Mouse (Mus musculus) T-helper 17 cell (primary cell): Measurements from ENCODE around the gene Bax.

Experiments used
- in situ Hi-C, 2 experiments: fragments of 300-600 bp; cut with MboI, MseI; formaldehyde crosslinking; loops; 1 replicate in 1 of 2; 2 replicates in 1 of 2; pipeline ENCODE4 v1.15.1; 2025; ENCODE audit warnings: high pct_unique_total_duplicates in 2 of 2

The Bax gene

GRCm38 (mm10) chr7:45456721-45457203 lies 9.9 kb downstream of the Bax start:
- in situ Hi-C loops = no loop called here

- in situ Hi-C loops = no loop called here
Measured at GRCm38 (mm10) chr7:45455932-45456696, 10.6 kb downstream of the Bax start.

DNA sequence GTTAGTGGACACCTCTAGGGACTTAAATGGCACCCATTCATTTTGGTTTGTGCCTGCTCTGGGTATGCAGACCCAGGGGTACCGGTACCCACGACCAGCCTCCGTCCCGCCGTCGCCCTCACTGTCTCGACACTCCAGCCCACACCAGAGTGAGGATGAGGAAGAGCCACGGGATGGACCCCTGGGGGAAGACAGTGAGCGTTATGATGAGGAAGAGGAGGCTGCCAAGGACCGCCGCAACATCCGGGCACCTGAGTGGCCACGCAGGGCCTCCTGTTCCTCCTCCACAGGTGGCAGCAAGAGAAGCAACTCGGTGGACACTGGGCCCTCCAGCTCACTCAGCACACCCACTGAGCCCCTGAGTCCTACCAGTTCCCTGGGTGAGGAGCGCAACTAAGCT lies 11.7 kb downstream of the Bax start:
- in situ Hi-C loops = no loop called here

DNA sequence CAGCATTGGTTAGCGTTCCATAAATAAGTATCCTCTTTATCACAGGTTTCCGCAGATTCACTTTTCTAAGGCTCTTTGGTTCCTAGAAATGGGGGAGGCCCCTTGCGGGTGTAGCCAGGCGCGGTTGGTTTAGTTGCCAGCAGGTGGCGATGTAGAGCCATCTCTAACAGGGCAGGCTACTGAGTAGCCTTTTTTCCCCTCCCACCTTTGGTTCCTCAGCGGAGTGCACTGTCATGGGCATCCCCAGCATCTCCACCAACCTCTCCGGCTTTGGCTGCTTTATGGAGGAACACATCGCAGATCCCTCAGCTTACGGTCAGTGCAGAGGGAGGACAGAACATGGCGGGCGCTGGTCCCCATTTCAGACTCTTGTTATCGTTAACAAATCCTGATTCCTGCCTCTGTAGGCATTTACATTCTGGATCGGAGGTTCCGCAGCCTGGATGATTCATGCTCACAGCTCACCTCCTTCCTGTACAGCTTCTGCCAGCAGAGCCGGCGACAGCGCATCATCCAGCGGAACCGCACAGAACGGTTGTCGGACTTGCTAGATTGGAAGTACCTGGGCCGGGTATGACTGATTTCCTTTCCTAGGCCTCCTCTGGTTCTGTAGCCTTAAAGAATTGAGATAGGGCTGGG lies 15.2 kb downstream of the Bax start:
- in situ Hi-C loops = no loop called here

- in situ Hi-C loops = no loop called here
Measured at GRCm38 (mm10) chr7:45449974-45450373, 16.7 kb downstream of the Bax start.

- in situ Hi-C loops = no loop called here
Measured at GRCm38 (mm10) chr7:45447325-45447990, 19.2 kb downstream of the Bax start.

DNA sequence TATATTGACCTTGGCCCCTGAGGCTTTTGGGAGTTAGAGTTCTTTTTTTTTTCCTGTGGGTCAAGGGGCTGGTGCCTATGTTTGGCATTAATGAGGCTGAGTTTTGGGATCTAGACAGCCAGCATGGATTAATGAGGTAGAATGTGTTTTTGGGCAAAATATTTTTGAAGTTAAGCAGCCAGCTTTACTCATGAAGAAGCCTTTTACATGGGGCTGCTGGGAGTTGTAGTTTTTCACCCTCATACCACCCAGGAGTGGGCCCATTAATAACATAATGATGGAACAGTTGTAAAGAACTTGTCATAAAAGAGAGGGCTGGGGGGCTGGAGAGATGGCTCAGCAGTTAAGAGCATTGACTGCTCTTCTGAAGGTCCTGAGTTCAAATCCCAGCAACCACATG lies 20.1 kb downstream of the Bax start:
- in situ Hi-C loops = no loop called here

- in situ Hi-C loops = no loop called here
Measured at GRCm38 (mm10) chr7:45443526-45444420, 22.9 kb downstream of the Bax start.

- in situ Hi-C loops = no loop called here
Measured at GRCm38 (mm10) chr7:45437521-45438276, 29.0 kb downstream of the Bax start, which contains the start of gene Ruvbl2. Ruvbl2 (minus strand) TSS chr7:45438096.

DNA sequence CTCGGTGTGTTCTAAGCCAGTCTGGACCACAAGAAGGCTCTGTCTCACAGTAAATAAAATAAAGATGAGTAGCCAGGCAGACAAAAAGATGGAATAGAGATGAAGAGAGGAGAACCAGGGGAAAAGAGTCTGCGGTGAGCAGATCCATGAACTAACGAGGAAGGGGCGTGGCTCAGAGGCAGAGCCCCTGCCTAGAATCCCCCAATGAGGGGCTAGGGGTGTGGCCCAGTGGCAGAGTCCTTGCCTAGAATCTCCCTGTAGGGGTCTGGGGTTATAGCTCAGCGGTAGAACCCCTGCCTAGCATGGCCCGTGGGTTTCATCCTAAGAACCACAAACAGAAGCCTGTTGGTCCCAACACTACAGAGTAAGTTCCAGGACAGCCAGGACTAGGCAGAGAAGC lies 29.7 kb downstream of the Bax start:
- in situ Hi-C loops = no loop called here

- in situ Hi-C loops = no loop called here
Measured at GRCm38 (mm10) chr7:45436444-45436843, 30.3 kb downstream of the Bax start.

- in situ Hi-C loops = no loop called here
Measured at GRCm38 (mm10) chr7:45435038-45435437, 31.7 kb downstream of the Bax start.

DNA sequence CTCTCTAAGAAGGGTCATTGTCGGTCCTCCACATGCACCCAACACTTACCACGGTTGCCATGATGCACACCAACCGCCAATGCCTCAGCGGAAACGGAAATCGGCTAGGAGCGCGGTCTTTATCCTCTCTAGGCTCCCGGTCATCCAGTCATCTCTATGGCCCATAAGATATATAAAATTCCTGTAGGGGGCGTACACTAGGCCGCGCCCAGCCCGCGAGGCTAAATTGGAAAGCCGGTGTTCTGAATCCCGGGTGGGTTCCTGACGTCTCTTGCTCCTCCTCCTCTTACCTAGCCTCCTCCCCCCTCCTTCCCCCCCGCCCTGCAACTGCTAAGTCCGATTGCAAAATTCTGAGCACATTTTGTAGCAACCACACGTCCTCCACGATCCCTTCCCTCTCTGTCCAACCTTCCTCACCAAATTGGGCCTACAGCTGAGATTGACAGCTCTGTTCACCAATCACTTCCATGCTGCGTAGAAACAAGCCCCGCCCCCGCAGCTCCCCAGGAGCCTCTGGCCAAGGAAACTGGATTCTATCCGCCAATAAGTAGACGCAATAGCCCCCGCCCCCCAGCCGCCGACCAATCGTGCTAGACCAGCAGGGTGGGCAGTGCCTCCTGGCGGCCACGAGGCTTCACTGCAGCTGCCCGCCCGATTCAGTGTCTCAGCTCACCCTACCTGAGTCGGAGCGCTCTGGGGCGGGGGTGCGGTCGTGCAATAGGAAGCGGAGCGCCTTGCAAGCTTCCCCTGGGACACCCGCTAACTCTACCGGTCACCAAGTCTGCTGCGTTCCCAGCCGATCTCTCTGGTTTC lies 32.3 kb downstream of the Bax start, which contains the start of gene Gys1:
Gene Gys1 (plus strand): TSS at position 642 of the 813 bp plus-strand sequence.
- in situ Hi-C loops = no loop called here

DNA sequence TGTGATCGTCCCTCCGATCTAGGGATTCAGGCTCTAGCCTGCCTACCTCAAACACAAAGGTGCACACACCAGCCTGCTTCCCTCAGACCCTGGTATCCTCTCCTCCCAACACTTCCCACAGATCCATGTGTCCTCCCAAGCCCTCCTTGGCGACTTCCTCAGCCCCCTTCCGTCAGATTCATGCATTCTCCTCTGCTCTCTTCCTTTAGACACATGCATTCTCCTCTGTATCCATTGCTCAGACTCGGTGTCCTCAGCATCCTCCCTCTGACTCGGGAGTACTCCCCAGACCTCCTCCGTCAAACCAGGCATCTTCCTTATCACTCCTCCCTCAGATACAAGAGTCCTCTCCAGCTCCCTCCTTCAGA lies 32.9 kb downstream of the Bax start:
- in situ Hi-C loops = no loop called here

- in situ Hi-C loops = no loop called here
Measured at GRCm38 (mm10) chr7:45426556-45426955, 40.1 kb downstream of the Bax start.

GRCm38 (mm10) chr7:45421194-45421593 lies 45.5 kb downstream of the Bax start:
- in situ Hi-C loops = no loop called here

GRCm38 (mm10) chr7:45420615-45420919 lies 46.1 kb downstream of the Bax start, which contains the start of gene Lhb:
Lhb (plus strand) TSS chr7:45420820.
- in situ Hi-C loops = no loop called here

- in situ Hi-C loops = no loop called here
Measured at GRCm38 (mm10) chr7:45419859-45420614, 46.7 kb downstream of the Bax start.

GRCm38 (mm10) chr7:45417962-45418492 lies 48.7 kb downstream of the Bax start:
- in situ Hi-C loops = no loop called here
